Mouse (Mus musculus) stomach, postnatal 0 days (tissue): Measurements from ENCODE around the gene Krt14.

Experiments used
- CTCF ChIP-seq: IDR thresholded peaks from 2 replicates; pipeline ENCODE4 v1.5.1; 2016; ENCODE audit warnings: antibody characterized with exemption, low read depth, mild to moderate bottlenecking, moderate library complexity
- EP300 ChIP-seq: optimal IDR thresholded peaks from 2 replicates; pipeline ENCODE3; 2016; ENCODE audit warnings: antibody characterized with exemption

DNA sequence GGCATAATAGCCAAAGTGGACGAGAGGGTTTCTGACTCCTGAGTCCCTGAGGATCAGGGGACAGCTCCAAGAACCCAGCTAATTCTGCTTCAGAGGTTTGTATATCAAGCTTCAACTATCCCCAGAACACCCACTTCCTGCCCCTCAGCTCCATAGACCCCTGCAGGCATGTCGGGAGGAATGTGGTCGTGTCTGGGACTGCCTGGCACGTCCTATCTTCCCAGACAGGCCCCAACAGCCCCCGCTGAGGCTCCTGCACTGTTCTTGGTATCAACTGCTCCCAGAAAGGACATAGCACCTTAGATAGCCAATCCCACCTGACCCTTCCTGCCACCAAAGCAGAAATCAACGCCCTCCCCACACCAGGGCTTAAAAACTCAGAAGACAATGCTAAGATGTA is 1.2 kb upstream of the Krt14 start:
- TF ChIP-seq CTCF (no peak), EP300 (no peak)
